Mouse (Mus musculus) gonadal fat pad, adult 2 months (tissue): Measurements from ENCODE around the gene Abhd17c. TPM values are rescaled to one million over a fixed set of nuclear protein-coding genes. Genes with fewer than 3 reads are reported as not detected.
"Not testable (repeated sequence)": the region's sequence is repeated elsewhere in the genome, so short reads cannot be mapped to it uniquely, and the experiment has no call there.

Experiments used
- DNase-seq: peaks from one replicate; pipeline ENCODE4 v3.0.0-alpha.2; 2012; ENCODE audit warnings: low read depth
- polyA plus RNA-seq: library from polyadenylated mRNA; depleted of rRNA; stranded (reverse); fragments of >200 nt; gene quantifications from 2 replicates; pipeline ENCODE4 v1.2.3, GENCODE M21; 2012

The Abhd17c gene
- polyA plus RNA-seq, 1 experiment: 35.4 TPM

- DNase-seq: no peak
Measured at GRCm38 (mm10) chr7:84152821-84153220, 1.1 kb upstream of the Abhd17c start.

- DNase-seq: no peak
Measured at GRCm38 (mm10) chr7:84152374-84152773, 681 bp upstream of the Abhd17c start.

GRCm38 (mm10) chr7:84151960-84152334, 254 bp upstream of the Abhd17c start:
- DNase-seq: no peak

GRCm38 (mm10) chr7:84150361-84151000, 1.2 kb downstream of the Abhd17c start:
- DNase-seq: no peak

GRCm38 (mm10) chr7:84149821-84150220, 1.9 kb downstream of the Abhd17c start:
- no peak for DNase-seq

GRCm38 (mm10) chr7:84148896-84149295, 2.8 kb downstream of the Abhd17c start:
- no peak for DNase-seq

GRCm38 (mm10) chr7:84147746-84148145, 3.9 kb downstream of the Abhd17c start:
- DNase-seq: no peak

- no peak for DNase-seq
Measured at GRCm38 (mm10) chr7:84145633-84146032, 6.1 kb downstream of the Abhd17c start.

GRCm38 (mm10) chr7:84142736-84143473, 8.8 kb downstream of the Abhd17c start:
- no peak for DNase-seq

- DNase-seq: no peak
Measured at GRCm38 (mm10) chr7:84142196-84142595, 9.5 kb downstream of the Abhd17c start.

- DNase-seq: no peak
Measured at GRCm38 (mm10) chr7:84139566-84139965, 12.1 kb downstream of the Abhd17c start.

GRCm38 (mm10) chr7:84138731-84139130, 13.0 kb downstream of the Abhd17c start:
- no peak for DNase-seq

GRCm38 (mm10) chr7:84137779-84138178, 13.9 kb downstream of the Abhd17c start:
- DNase-seq: no peak

GRCm38 (mm10) chr7:84135799-84136700, 15.6 kb downstream of the Abhd17c start:
- peak; percentile 95 for DNase-seq

GRCm38 (mm10) chr7:84132704-84133103, 19.0 kb downstream of the Abhd17c start:
- no peak for DNase-seq

GRCm38 (mm10) chr7:84131736-84132135, 20.0 kb downstream of the Abhd17c start:
- no peak for DNase-seq

GRCm38 (mm10) chr7:84128661-84129060, 23.0 kb downstream of the Abhd17c start:
- DNase-seq: no peak

- DNase-seq: no peak
Measured at GRCm38 (mm10) chr7:84125730-84126129, 26.0 kb downstream of the Abhd17c start.

- not testable (repeated sequence) for DNase-seq
Measured at GRCm38 (mm10) chr7:84123651-84124050, 28.0 kb downstream of the Abhd17c start.

- no peak for DNase-seq
Measured at GRCm38 (mm10) chr7:84121778-84122177, 29.9 kb downstream of the Abhd17c start.

GRCm38 (mm10) chr7:84120142-84120760, 31.4 kb downstream of the Abhd17c start:
- DNase-seq: no peak
